Mouse (Mus musculus): ENCODE measurements around the gene Pacsin3. TPM values are rescaled to one million over a fixed set of nuclear protein-coding genes. Genes with fewer than 3 reads are reported as not detected.
"Not testable (repeated sequence)": the region's sequence is repeated elsewhere in the genome, so short reads cannot be mapped to it uniquely, and the experiment has no call there.

The Pacsin3 gene
- 80.6 TPM for polyA plus RNA-seq (2021)

- ATAC-seq (no peak), DNase-seq (ENCODE audit: low read depth, low spot score) (no peak)
- ChIA-PET POLR2A (no interaction called here), CTCF (no interaction called here)
- H3K27me3 ChIP-seq = no peaks in the 10 kb centered on the region
- in situ Hi-C loops (cut with MboI; ENCODE audit: low pct_unique_long_range_greater_than_20kb) = no loop called here
- TF ChIP-seq CTCF (IDR thresholded peaks at IDR 0.05) = no peak
These were observed at the start of gene Pacsin3 for GRCm38 (mm10) chr2:91255661-91256150. Gene Pacsin3, plus strand, starts transcription at chr2:91255954.

- in situ Hi-C loops (cut with MboI; ENCODE audit: low pct_unique_long_range_greater_than_20kb) = no loop called here
- ChIA-PET POLR2A (interaction anchor here (0.5 kb wide), 1 partner anchor 253 kb away, joined by 3 read pairs; no protein-coding TSS in a partner anchor), CTCF (no interaction called here)
- no peak for TF ChIP-seq CTCF (IDR thresholded peaks at IDR 0.05)
- DNase-seq (ENCODE audit: low read depth, low spot score) (no peak), ATAC-seq (no peak)
- H3K27me3 ChIP-seq = no peaks in the 10 kb centered on the region
These were observed 49.4 kb upstream of the Pacsin3 start for GRCm38 (mm10) chr2:91206254-91206775.

- CTCF ChIA-PET = interaction anchor here (1.6 kb wide), 1 partner anchor 98 kb away, joined by 11 read pairs; no protein-coding TSS in a partner anchor
These were observed 42.4 kb upstream of the Pacsin3 start for GRCm38 (mm10) chr2:91213311-91213710.

GRCm38 (mm10) chr2:91217032-91217431 is 38.7 kb upstream of the Pacsin3 start:
- TF ChIP-seq CTCF (IDR thresholded peaks at IDR 0.05) = no peak
- ATAC-seq = no peak

More at GRCm38 (mm10) chr2:91213311-91213710, 42.4 kb upstream of the Pacsin3 start:
- no peak for DNase-seq (ENCODE audit: low read depth, low spot score)
- POLR2A ChIA-PET = interaction anchor here (0.7 kb wide), 1 partner anchor 415 kb away, joined by 4 read pairs; no protein-coding TSS in a partner anchor
- no peak for ATAC-seq
- TF ChIP-seq CTCF (IDR thresholded peaks at IDR 0.05) = peak; percentile 19
- in situ Hi-C loops (cut with MboI; ENCODE audit: low pct_unique_long_range_greater_than_20kb) = no loop called here
- no peaks in the 10 kb centered on the region for H3K27me3 ChIP-seq

GRCm38 (mm10) chr2:91220501-91220900 is 35.3 kb upstream of the Pacsin3 start:
- POLR2A ChIA-PET = no interaction called here

More at GRCm38 (mm10) chr2:91217032-91217431, 38.7 kb upstream of the Pacsin3 start:
- ChIA-PET POLR2A (no interaction called here), CTCF (no interaction called here)
- DNase-seq (ENCODE audit: low read depth, low spot score) = no peak
- no peaks in the 10 kb centered on the region for H3K27me3 ChIP-seq
- in situ Hi-C loops (cut with MboI; ENCODE audit: low pct_unique_long_range_greater_than_20kb) = loop anchor here (5.0 kb wide), 1 partner anchor 105 kb away; no protein-coding TSS in a partner anchor

GRCm38 (mm10) chr2:91223614-91224013 is 32.1 kb upstream of the Pacsin3 start:
- H3K27me3 ChIP-seq = no peaks in the 10 kb centered on the region
- in situ Hi-C loops (cut with MboI; ENCODE audit: low pct_unique_long_range_greater_than_20kb) = no loop called here
- no peak for DNase-seq (ENCODE audit: low read depth, low spot score)
- POLR2A ChIA-PET = no interaction called here
- no peak for ATAC-seq
- peak; percentile 50 for TF ChIP-seq CTCF (IDR thresholded peaks at IDR 0.05)
- CTCF ChIA-PET = interaction anchor here (1.2 to 1.3 kb wide), 2 partner anchors 11 to 108 kb away, joined by 3 to 6 read pairs; no protein-coding TSS in a partner anchor

More at GRCm38 (mm10) chr2:91220501-91220900, 35.3 kb upstream of the Pacsin3 start:
- CTCF ChIA-PET = no interaction called here
- no peak for TF ChIP-seq CTCF (IDR thresholded peaks at IDR 0.05)
- DNase-seq (ENCODE audit: low read depth, low spot score) (no peak), ATAC-seq (no peak)
- in situ Hi-C loops (cut with MboI; ENCODE audit: low pct_unique_long_range_greater_than_20kb) = no loop called here
- H3K27me3 ChIP-seq = no peaks in the 10 kb centered on the region

GRCm38 (mm10) chr2:91229735-91230134 is 26.0 kb upstream of the Pacsin3 start:
- ChIA-PET POLR2A (no interaction called here), CTCF (interaction anchor here (2.2 kb wide), 1 partner anchor 114 kb away, joined by 5 read pairs; no protein-coding TSS in a partner anchor)
- in situ Hi-C loops (cut with MboI; ENCODE audit: low pct_unique_long_range_greater_than_20kb) = no loop called here
- ATAC-seq (no peak), DNase-seq (ENCODE audit: low read depth, low spot score) (no peak)
- no peak for TF ChIP-seq CTCF (IDR thresholded peaks at IDR 0.05)
- no peaks in the 10 kb centered on the region for H3K27me3 ChIP-seq

- no peaks in the 10 kb centered on the region for H3K27me3 ChIP-seq
- ATAC-seq (peak; percentile 89), DNase-seq (ENCODE audit: low read depth, low spot score) (peak; percentile 67)
- no peak for TF ChIP-seq CTCF (IDR thresholded peaks at IDR 0.05)
- in situ Hi-C loops (cut with MboI; ENCODE audit: low pct_unique_long_range_greater_than_20kb) = no loop called here
- ChIA-PET POLR2A (interaction anchor here (0.6 to 1.2 kb wide), 4 partner anchors 21 to 125 kb away, joined by 3 read pairs; partner anchors contain the start of genes Arfgap2 and Madd), CTCF (interaction anchor here (0.7 to 2.6 kb wide), 6 partner anchors 11 to 122 kb away, joined by 3 to 15 read pairs (median 4); no protein-coding TSS in a partner anchor)
These were observed 18.9 kb upstream of the Pacsin3 start, which contains the start of gene Ddb2 for GRCm38 (mm10) chr2:91236601-91237510. Gene Ddb2, minus strand, starts transcription at chr2:91236982.

- DNase-seq (ENCODE audit: low read depth, low spot score); in situ Hi-C loops (cut with MboI; ENCODE audit: low pct_unique_long_range_greater_than_20kb); H3K27me3 ChIP-seq: not testable (repeated sequence)
- ATAC-seq = peak; percentile 48
- ChIA-PET POLR2A (interaction anchor here (0.6 to 1.2 kb wide), 6 partner anchors 19 to 125 kb away, joined by 3 to 4 read pairs (median 3); partner anchors contain the start of genes Arfgap2 and Madd), CTCF (interaction anchor here (1.0 to 2.6 kb wide), 6 partner anchors 10 to 122 kb away, joined by 3 to 15 read pairs (median 4); no protein-coding TSS in a partner anchor)
- TF ChIP-seq CTCF (IDR thresholded peaks at IDR 0.05) = peak; percentile 82
These were observed 18.2 kb upstream of the Pacsin3 start for GRCm38 (mm10) chr2:91237511-91238080.

- ChIA-PET CTCF (no interaction called here), POLR2A (no interaction called here)
- H3K27me3 ChIP-seq = no peaks in the 10 kb centered on the region
- in situ Hi-C loops (cut with MboI; ENCODE audit: low pct_unique_long_range_greater_than_20kb) = no loop called here
- ATAC-seq (no peak), DNase-seq (ENCODE audit: low read depth, low spot score) (no peak)
- no peak for TF ChIP-seq CTCF (IDR thresholded peaks at IDR 0.05)
These were observed 13.2 kb upstream of the Pacsin3 start for GRCm38 (mm10) chr2:91242547-91242946.
